Mouse (Mus musculus): Measurements from ENCODE around the gene Abcf1.
"Not testable (repeated sequence)": the region's sequence is repeated elsewhere in the genome, so short reads cannot be mapped to it uniquely, and the experiment has no call there.

Gene Abcf1

GRCm38 (mm10) chr17:35979401-35980362 lies 10.1 kb upstream of the Abcf1 start, which contains the start of the genes Gnl1 and Prr3:
Gene Gnl1, plus strand, starts transcription at chr17:35979851.
Gene Prr3, minus strand, starts transcription at chr17:35980236.
- in situ Hi-C loops (cut with MseI, MboI): no loop called here

GRCm38 (mm10) chr17:35978811-35979400 lies 9.3 kb upstream of the Abcf1 start:
- in situ Hi-C loops (cut with MseI, MboI): no loop called here

GRCm38 (mm10) chr17:35972131-35972530 lies 2.6 kb upstream of the Abcf1 start:
- in situ Hi-C loops (cut with MseI, MboI): no loop called here

GRCm38 (mm10) chr17:35967621-35968020 lies 1.9 kb downstream of the Abcf1 start:
- in situ Hi-C loops (cut with MseI, MboI): no loop called here

GRCm38 (mm10) chr17:35963279-35963678 lies 6.3 kb downstream of the Abcf1 start:
- in situ Hi-C loops (cut with MseI, MboI): no loop called here

- in situ Hi-C loops (cut with MseI, MboI): no loop called here
Measured at GRCm38 (mm10) chr17:35958533-35959223, 10.9 kb downstream of the Abcf1 start.

GRCm38 (mm10) chr17:35954665-35955064 lies 14.9 kb downstream of the Abcf1 start:
- in situ Hi-C loops (cut with MseI, MboI): no loop called here

- in situ Hi-C loops (cut with MseI, MboI): not testable (repeated sequence)
Measured at GRCm38 (mm10) chr17:35952559-35952958, 17.0 kb downstream of the Abcf1 start.

GRCm38 (mm10) chr17:35950946-35951345 lies 18.6 kb downstream of the Abcf1 start:
- in situ Hi-C loops (cut with MseI, MboI): not testable (repeated sequence)

GRCm38 (mm10) chr17:35939941-35940340 lies 29.6 kb downstream of the Abcf1 start:
- in situ Hi-C loops (cut with MseI, MboI): loop anchor here (5.0 kb wide), 1 partner anchor 52 kb away; no protein-coding TSS in a partner anchor

- in situ Hi-C loops (cut with MseI, MboI): loop anchor here (5.0 kb wide), 1 partner anchor 53 kb away; no protein-coding TSS in a partner anchor
Measured at GRCm38 (mm10) chr17:35939108-35939507, 30.5 kb downstream of the Abcf1 start.

- in situ Hi-C loops (cut with MseI, MboI): loop anchor here (5.0 kb wide), 1 partner anchor 54 kb away; no protein-coding TSS in a partner anchor
Measured at GRCm38 (mm10) chr17:35937700-35938348, 31.7 kb downstream of the Abcf1 start.

- in situ Hi-C loops (cut with MseI, MboI): loop anchor here (5.0 kb wide), 1 partner anchor 57 kb away; no protein-coding TSS in a partner anchor
Measured at GRCm38 (mm10) chr17:35935763-35936162, 33.8 kb downstream of the Abcf1 start.

- in situ Hi-C loops (cut with MseI, MboI): no loop called here
Measured at GRCm38 (mm10) chr17:35932608-35933007, 37.0 kb downstream of the Abcf1 start.

- in situ Hi-C loops (cut with MseI, MboI): no loop called here
Measured at GRCm38 (mm10) chr17:35930627-35931026, 38.9 kb downstream of the Abcf1 start.

GRCm38 (mm10) chr17:35929534-35929933 lies 40.0 kb downstream of the Abcf1 start:
- in situ Hi-C loops (cut with MseI, MboI): no loop called here

- in situ Hi-C loops (cut with MseI, MboI): no loop called here
Measured at GRCm38 (mm10) chr17:35927471-35927870, 42.1 kb downstream of the Abcf1 start.

GRCm38 (mm10) chr17:35923281-35923680 lies 46.3 kb downstream of the Abcf1 start:
- in situ Hi-C loops (cut with MseI, MboI): no loop called here

GRCm38 (mm10) chr17:35922566-35922965 lies 47.0 kb downstream of the Abcf1 start:
- in situ Hi-C loops (cut with MseI, MboI): no loop called here

- in situ Hi-C loops (cut with MseI, MboI): no loop called here
Measured at GRCm38 (mm10) chr17:35921710-35922109, 47.9 kb downstream of the Abcf1 start.

GRCm38 (mm10) chr17:35920862-35921562 lies 48.5 kb downstream of the Abcf1 start:
- in situ Hi-C loops (cut with MseI, MboI): no loop called here

Measured in mouse trophoblast stem cell (cell line).